Mouse (Mus musculus) stomach, embryonic 15.5 days (tissue): Measurements from ENCODE around the gene Gpr89. TPM values are rescaled to one million over a fixed set of nuclear protein-coding genes. Genes with fewer than 3 reads are reported as not detected.
A peak's percentile ranks its signal among the peaks of the same experiment; 100 is the strongest.

Source experiments
- ATAC-seq: fragments of 200-750 bp; cut with Nextera tagmentation; 2 replicates; pipeline ENCODE4 v1.8.0; 2017; ENCODE audit warnings: low read depth, moderate number of reproducible peaks, moderate TSS enrichment; ENCODE audit not compliant: insufficient read depth, low FRiP score
- H3K27ac ChIP-seq: fragments of 300-500 bp; sonication (generic); 2 replicates; pipeline ENCODE4 v1.5.1; 2015; ENCODE audit warnings: mild to moderate bottlenecking, inconsistent platforms
- H3K27me3 ChIP-seq: fragments of 300-500 bp; sonication (generic); replicated peaks from 2 replicates; pipeline ENCODE4 v1.6.1; 2015; ENCODE audit warnings: inconsistent platforms
- H3K36me3 ChIP-seq: fragments of 300-500 bp; sonication (generic); 2 replicates; pipeline ENCODE4 v1.6.1; 2015; ENCODE audit warnings: inconsistent platforms
- H3K4me1 ChIP-seq: fragments of 300-500 bp; sonication (generic); 2 replicates; pipeline ENCODE4 v1.6.1; 2015; ENCODE audit warnings: inconsistent platforms
- H3K4me2 ChIP-seq: fragments of 300-500 bp; sonication (generic); 2 replicates; pipeline ENCODE4 v1.6.1; 2015; ENCODE audit warnings: mild to moderate bottlenecking, inconsistent platforms
- H3K4me3 ChIP-seq: fragments of 300-500 bp; sonication (generic); replicated peaks from 2 replicates; pipeline ENCODE4 v1.5.1; 2015; ENCODE audit warnings: inconsistent platforms
- H3K9ac ChIP-seq: fragments of 300-500 bp; sonication (generic); 2 replicates; pipeline ENCODE4 v1.6.1; 2015; ENCODE audit warnings: inconsistent platforms
- H3K9me3 ChIP-seq: fragments of 300-500 bp; sonication (generic); 2 replicates; pipeline ENCODE4 v1.6.1; 2016; ENCODE audit warnings: inconsistent platforms
- WGBS: fragments of 180-500 bp; shearing (Covaris S2); methylation state at CpG from one replicate; pipeline ENCODE4 v1.1.7; 2015; 5-methylcytosine and 5-hydroxymethylcytosine counted together
- polyA plus RNA-seq: library from polyadenylated mRNA; unstranded; fragments of >200 nt; fragmentation: Nextera tagmentation; extraction: Ambion mirVana; gene quantifications from 2 replicates; pipeline ENCODE4 v1.2.1, GENCODE M21; 2015

Gene Gpr89
- polyA plus RNA-seq, 1 experiment from 2014 or later: 49.9 TPM

DNA sequence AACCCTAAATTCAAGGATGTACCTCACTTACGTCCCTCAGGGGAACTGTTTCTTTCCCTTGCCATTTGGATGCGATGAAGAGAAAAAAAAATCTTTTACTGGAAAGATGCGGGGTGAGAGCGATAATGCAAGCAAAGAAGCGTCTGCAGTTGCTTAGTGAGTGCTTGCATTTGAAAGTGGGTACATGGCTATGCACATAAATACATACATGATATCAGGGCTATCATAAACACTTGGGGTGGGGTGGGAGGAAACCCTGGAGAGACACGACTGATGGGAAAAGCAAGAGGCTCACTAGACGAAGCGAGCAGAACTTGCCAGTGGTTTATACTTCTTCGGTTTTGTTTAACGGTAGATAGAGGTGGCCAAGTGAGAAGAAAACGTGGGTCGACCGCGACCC is 753 bp downstream of the Gpr89 start, which contains the start of gene Gja5:
Gja5 (plus strand) TSS at position 301 of the 400 bp plus-strand sequence.
- H3K4me2 ChIP-seq: peak within 1 kb of the TSS; percentile 90
- H3K36me3 ChIP-seq: no peaks in the 10 kb centered on the region
- no peak for ATAC-seq
- WGBS: 12% methylated on average over 14 of the region's 14 CpGs
- H3K4me1 ChIP-seq: no peaks in the 10 kb centered on the region
- H3K27ac ChIP-seq: no peak within 1 kb of the TSS; the same call in 1 of the 2 replicates
- peak within 1 kb of the TSS; percentile 82 for H3K9ac ChIP-seq
- no peaks in the 10 kb centered on the region for H3K9me3 ChIP-seq
- peak within 1 kb of the TSS; percentile 87 for H3K4me3 ChIP-seq
- 0 out of 2 replicates have a peak, but pooled peaks cover 6% of the 10 kb centered on the region for H3K27me3 ChIP-seq

- Histone ChIP-seq H3K9ac (no peak overlapping the region), H3K4me3 (no peak overlapping the region), H3K4me1 (no peaks in the 10 kb centered on the region), H3K27ac (no peak overlapping the region), H3K36me3 (peaks cover 7% of the 10 kb centered on the region; the same call in 1 of the 2 replicates), H3K4me2 (no peak overlapping the region), H3K9me3 (no peaks in the 10 kb centered on the region), H3K27me3 (0 out of 2 replicates have a peak, but pooled peaks cover 6% of the 10 kb centered on the region)
- no peak for ATAC-seq
- 85% methylated on average over 4 of the region's 4 CpGs for WGBS
Observed at GRCm38 (mm10) chr3:96902336-96902999, 2.7 kb downstream of the Gpr89 start.

GRCm38 (mm10) chr3:96883690-96884089 is 21.5 kb downstream of the Gpr89 start:
- no peak for ATAC-seq
- Histone ChIP-seq H3K4me1 (no peaks in the 10 kb centered on the region), H3K4me3 (no peak overlapping the region), H3K27me3 (no peaks in the 10 kb centered on the region), H3K27ac (no peak overlapping the region), H3K4me2 (no peak overlapping the region), H3K36me3 (peaks cover 19% of the 10 kb centered on the region), H3K9ac (no peak overlapping the region), H3K9me3 (no peaks in the 10 kb centered on the region)
- 90% methylated on average over 7 of the region's 7 CpGs for WGBS

DNA sequence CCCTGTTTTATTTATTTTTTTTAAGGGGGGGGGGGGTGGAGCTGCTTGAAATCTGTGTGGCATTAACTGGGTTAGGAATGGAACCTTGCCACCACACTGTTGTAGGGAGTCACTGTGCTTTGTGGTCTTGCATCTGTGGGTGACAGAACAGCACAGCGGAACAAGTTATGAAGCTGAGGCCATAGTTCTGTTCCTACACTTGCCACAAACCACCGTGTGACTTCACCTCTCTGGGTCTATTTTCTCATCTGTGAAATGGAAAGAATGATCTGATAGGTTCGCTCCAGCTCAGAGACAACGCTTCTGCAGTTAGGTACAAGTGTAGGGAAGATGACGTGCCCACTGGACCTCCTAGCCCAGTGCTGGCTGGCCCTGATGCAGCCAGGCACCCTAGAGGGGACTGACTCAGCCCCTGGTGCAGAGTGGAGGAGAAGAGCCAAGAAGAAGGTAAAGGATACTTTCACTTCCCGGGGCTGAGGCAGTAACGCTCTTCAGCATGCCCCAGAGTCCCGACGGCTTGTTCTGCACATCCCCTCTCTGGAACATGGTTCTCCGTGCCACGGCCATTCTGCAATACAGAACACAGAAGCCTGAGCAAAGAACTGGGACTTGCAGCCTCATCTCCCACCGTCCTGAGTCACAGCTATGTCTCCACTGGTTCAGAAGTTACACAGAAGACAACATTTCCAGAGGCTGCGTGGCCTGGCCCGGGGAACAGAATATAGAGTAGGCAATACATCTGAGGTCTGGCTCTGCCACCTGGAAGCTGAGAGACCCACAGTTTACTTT is 22.9 kb downstream of the Gpr89 start:
- Histone ChIP-seq H3K27me3 (no peaks in the 10 kb centered on the region), H3K36me3 (peaks cover 21% of the 10 kb centered on the region), H3K4me1 (no peaks in the 10 kb centered on the region), H3K4me3 (no peak overlapping the region), H3K9me3 (no peaks in the 10 kb centered on the region), H3K27ac (no peak overlapping the region), H3K4me2 (no peak overlapping the region), H3K9ac (no peak overlapping the region)
- no peak for ATAC-seq
- 93% methylated on average over 14 of the region's 14 CpGs for WGBS

DNA sequence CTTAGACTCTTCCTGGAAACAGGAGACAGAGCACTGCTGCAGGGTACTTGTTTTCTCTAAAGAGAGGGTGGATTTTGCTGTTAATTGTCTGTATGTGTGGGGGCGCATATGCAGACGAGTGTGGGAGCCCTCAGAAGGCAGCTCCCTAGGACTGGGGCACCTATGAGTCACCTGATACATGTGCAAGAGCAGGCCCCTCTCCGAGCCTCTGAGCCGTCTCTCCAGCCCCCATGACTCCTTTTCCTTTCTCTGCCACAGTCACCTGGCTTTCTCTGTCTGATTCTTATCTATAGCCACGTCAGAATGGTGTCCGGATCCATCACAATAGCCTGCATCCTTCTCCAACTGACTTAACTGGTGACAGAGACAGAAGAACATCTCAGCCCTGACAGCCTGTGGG is 23.6 kb downstream of the Gpr89 start:
- no peak overlapping the region for H3K9ac ChIP-seq
- no peaks in the 10 kb centered on the region for H3K4me1 ChIP-seq
- 78% methylated on average over 6 of the region's 6 CpGs for WGBS
- no peak overlapping the region for H3K4me2 ChIP-seq
- peaks cover 18% of the 10 kb centered on the region for H3K36me3 ChIP-seq
- H3K9me3 ChIP-seq: no peaks in the 10 kb centered on the region
- no peak overlapping the region for H3K27ac ChIP-seq
- H3K27me3 ChIP-seq: no peaks in the 10 kb centered on the region
- no peak overlapping the region for H3K4me3 ChIP-seq
- no peak for ATAC-seq

DNA sequence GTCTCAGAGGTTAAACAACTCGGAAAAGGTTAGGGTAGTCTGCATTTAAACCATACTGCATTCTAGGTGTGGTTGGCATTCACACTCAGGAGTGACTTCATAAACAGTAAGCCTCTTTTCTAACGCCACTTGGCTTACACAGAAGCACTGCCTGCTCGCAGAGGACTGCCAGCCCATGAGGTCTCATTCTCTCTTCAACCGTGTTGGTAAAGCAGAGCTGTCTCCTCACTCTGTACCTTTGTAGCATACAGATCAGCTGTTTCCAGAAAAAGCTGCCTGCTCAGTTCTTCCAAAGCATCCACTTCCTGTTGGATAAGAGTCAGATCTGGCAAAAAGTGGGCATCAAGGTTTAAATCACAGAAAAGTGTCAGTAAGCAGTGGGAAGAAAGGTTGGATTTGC is 24.8 kb downstream of the Gpr89 start:
- Histone ChIP-seq H3K36me3 (peaks cover 18% of the 10 kb centered on the region), H3K27ac (no peak overlapping the region), H3K9ac (no peak overlapping the region), H3K4me1 (no peaks in the 10 kb centered on the region), H3K4me3 (no peak overlapping the region), H3K9me3 (no peaks in the 10 kb centered on the region), H3K27me3 (no peaks in the 10 kb centered on the region), H3K4me2 (no peak overlapping the region)
- WGBS: 88% methylated on average over 4 of the region's 4 CpGs
- no peak for ATAC-seq

GRCm38 (mm10) chr3:96879536-96879935 is 25.6 kb downstream of the Gpr89 start:
- Histone ChIP-seq H3K4me1 (no peaks in the 10 kb centered on the region), H3K9ac (no peak overlapping the region), H3K27ac (no peak overlapping the region), H3K4me2 (no peak overlapping the region), H3K27me3 (no peaks in the 10 kb centered on the region), H3K9me3 (no peaks in the 10 kb centered on the region), H3K36me3 (peaks cover 19% of the 10 kb centered on the region), H3K4me3 (no peak overlapping the region)
- no peak for ATAC-seq
- 86% methylated on average over 9 of the region's 9 CpGs for WGBS

GRCm38 (mm10) chr3:96874808-96875571 is 30.2 kb downstream of the Gpr89 start:
- no peak overlapping the region for H3K4me2 ChIP-seq
- 43% methylated on average over 7 of the region's 7 CpGs for WGBS
- H3K9me3 ChIP-seq: no peaks in the 10 kb centered on the region
- no peak overlapping the region for H3K27ac ChIP-seq
- 0 out of 2 replicates have a peak, but pooled peaks have one; percentile 35 for ATAC-seq
- no peaks in the 10 kb centered on the region for H3K27me3 ChIP-seq
- H3K4me3 ChIP-seq: no peak overlapping the region
- no peak overlapping the region for H3K9ac ChIP-seq
- H3K36me3 ChIP-seq: peaks cover 30% of the 10 kb centered on the region
- H3K4me1 ChIP-seq: no peaks in the 10 kb centered on the region

DNA sequence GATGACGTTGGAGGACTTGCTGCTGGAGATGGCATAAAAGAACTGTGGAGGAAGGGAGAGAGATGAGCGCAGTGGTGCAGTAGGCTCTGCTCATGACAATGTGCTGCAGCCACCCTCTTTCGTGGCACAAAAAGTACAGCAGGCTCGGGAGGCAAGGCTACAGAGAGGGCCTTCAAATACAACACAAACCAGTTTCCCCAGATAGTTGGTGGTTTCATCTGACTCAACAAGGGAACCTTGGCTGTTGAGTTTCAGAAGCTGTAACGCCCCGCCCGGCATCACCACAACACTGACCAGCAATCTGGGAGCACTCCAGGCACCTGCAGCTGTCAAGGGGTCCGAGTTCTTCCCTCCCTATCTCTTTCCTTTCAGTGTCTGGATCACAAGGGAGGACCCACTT is 32.6 kb downstream of the Gpr89 start:
- no peaks in the 10 kb centered on the region for H3K27me3 ChIP-seq
- H3K27ac ChIP-seq: no peak overlapping the region
- no peaks in the 10 kb centered on the region for H3K4me1 ChIP-seq
- 94% methylated on average over 8 of the region's 8 CpGs for WGBS
- no peak overlapping the region for H3K4me2 ChIP-seq
- no peaks in the 10 kb centered on the region for H3K9me3 ChIP-seq
- no peak overlapping the region for H3K4me3 ChIP-seq
- peaks cover 31% of the 10 kb centered on the region for H3K36me3 ChIP-seq
- no peak for ATAC-seq
- H3K9ac ChIP-seq: no peak overlapping the region

- Histone ChIP-seq H3K4me1 (no peaks in the 10 kb centered on the region), H3K27me3 (no peaks in the 10 kb centered on the region), H3K9me3 (no peaks in the 10 kb centered on the region), H3K27ac (no peak overlapping the region), H3K36me3 (peaks cover 31% of the 10 kb centered on the region), H3K9ac (no peak overlapping the region), H3K4me3 (no peak overlapping the region), H3K4me2 (no peak overlapping the region)
- no peak for ATAC-seq
- 89% methylated on average over 8 of the region's 8 CpGs for WGBS
Observed at GRCm38 (mm10) chr3:96871070-96871469, 34.1 kb downstream of the Gpr89 start.

DNA sequence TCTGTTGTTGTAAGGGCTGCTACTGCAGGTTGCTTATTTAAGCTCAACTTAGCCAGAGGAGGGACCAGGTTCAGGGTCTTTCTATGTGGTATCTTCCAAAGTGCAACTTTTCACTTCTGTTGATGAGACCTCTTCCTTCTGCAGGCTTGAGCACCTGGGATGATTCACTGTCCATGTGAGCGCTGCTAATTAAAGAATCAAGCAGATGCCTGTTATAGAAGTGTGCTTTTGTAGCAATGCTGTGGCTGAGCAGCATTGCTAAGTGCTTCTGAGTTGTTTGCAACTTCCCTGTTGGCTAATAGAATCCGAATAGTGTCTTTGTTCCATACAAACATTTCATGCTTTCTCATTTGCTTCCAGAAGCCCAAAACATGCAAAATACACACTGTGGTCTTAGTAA is 34.9 kb downstream of the Gpr89 start:
- ATAC-seq: no peak
- Histone ChIP-seq H3K9me3 (no peaks in the 10 kb centered on the region), H3K27ac (no peak overlapping the region), H3K4me2 (no peak overlapping the region), H3K9ac (no peak overlapping the region), H3K36me3 (peaks cover 31% of the 10 kb centered on the region), H3K4me3 (no peak overlapping the region), H3K4me1 (no peaks in the 10 kb centered on the region), H3K27me3 (no peaks in the 10 kb centered on the region)
- 89% methylated on average over 2 of the region's 2 CpGs for WGBS

DNA sequence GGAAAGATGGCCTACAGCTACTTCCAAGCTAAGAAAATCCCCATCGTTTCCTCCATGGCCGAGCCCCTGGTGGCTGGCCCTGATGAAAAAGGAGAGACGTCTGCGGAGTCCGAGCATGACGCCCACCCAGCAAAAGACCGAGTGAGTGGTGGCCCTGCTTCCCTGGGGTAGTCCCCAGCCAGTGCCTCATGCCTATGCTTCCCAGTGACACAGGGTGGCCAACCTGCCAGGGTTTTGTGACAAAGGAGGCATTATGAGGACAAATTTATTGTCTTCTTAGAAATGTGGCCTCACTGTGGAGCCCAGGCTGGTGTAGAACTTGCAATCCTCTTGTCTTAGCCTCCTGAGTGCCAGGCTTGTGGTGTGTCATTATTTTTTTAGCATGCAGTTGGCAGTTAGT is 36.1 kb downstream of the Gpr89 start:
- Histone ChIP-seq H3K27ac (no peak overlapping the region), H3K9ac (no peak overlapping the region), H3K9me3 (no peaks in the 10 kb centered on the region), H3K36me3 (peaks cover 29% of the 10 kb centered on the region), H3K4me2 (no peak overlapping the region), H3K4me3 (no peak overlapping the region), H3K27me3 (no peaks in the 10 kb centered on the region), H3K4me1 (no peaks in the 10 kb centered on the region)
- 94% methylated on average over 7 of the region's 7 CpGs for WGBS
- ATAC-seq: no peak
